Mouse (Mus musculus) thymus, adult 2 months (tissue): Measurements from ENCODE around the gene Tctex1d2.

Experiments
- CTCF ChIP-seq: fragments of 200-500 bp; IDR thresholded peaks from 2 replicates; pipeline ENCODE4 v1.5.1; 2012; ENCODE audit warnings: mild to moderate bottlenecking, control low read depth, low read length, moderate library complexity, borderline replicate concordance; ENCODE audit not compliant: control insufficient read depth, poor library complexity, insufficient read depth; ENCODE audit errors: extremely low read depth
- POLR2A ChIP-seq: fragments of 200-500 bp; IDR thresholded peaks from 2 replicates; pipeline ENCODE4 v1.6.1; 2012; ENCODE audit warnings: mild to moderate bottlenecking, low read length, control low read depth, moderate library complexity; ENCODE audit not compliant: control insufficient read depth, poor library complexity, insufficient read depth; ENCODE audit errors: extremely low read depth

DNA sequence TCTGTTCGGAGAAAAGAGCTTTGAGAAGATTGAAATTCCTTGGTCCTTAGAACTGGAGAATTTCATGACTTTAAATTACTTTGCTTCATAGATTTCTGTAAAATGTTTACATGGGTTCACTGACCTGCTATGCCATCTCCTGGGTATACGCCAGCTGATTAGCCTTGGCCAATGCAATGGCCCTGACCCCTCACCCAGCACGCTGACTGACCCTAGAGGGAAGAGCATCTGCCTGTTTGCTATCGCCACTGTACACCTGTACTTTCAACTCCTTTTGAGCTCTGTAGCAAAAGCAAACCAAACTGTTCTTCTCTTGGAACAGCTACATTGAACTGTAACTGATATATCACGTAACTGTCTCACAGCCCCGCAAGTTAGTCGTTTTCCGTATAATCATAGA lies 33.6 kb downstream of the Tctex1d2 start:
- no peak for TF ChIP-seq CTCF
- TF ChIP-seq POLR2A = no peak
